Mouse (Mus musculus): Measurements from ENCODE around the gene Micu2. TPM values are rescaled to one million over a fixed set of nuclear protein-coding genes. Genes with fewer than 3 reads are reported as not detected.
"Not testable (repeated sequence)": the region's sequence is repeated elsewhere in the genome, so short reads cannot be mapped to it uniquely, and the experiment has no call there.

The Micu2 gene
- total RNA-seq, 1 experiment from 2014 or later, result 97.1 TPM

- ATAC-seq (ENCODE audit: extremely low read depth, insufficient number of reproducible peaks, low FRiP score, poor library complexity, severe bottlenecking), result no peak
Measured at GRCm38 (mm10) chr14:57968873-57969272, 30.2 kb downstream of the Micu2 start.

- no peak for ATAC-seq (ENCODE audit: extremely low read depth, insufficient number of reproducible peaks, low FRiP score, poor library complexity, severe bottlenecking)
Measured at GRCm38 (mm10) chr14:57967080-57967797, 31.8 kb downstream of the Micu2 start.

DNA sequence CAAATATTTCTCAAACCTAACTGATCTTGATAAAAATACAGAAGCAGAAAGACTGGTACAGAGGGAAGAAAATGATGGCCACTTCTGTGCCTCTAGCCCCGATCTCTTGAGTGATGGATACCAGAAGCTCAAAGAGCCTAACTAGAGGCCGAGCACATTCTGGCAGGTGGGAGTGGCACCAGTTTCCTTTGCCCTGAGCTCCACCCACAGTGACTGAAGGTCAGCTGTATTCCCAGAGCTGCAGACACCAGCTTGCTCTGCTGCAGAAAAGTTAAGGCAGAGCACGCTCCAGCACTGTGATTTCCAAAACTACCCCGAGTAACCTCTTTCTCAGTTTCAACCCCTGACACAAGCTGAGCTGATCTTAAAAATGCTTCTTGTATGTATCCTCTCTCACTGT, 37.2 kb downstream of the Micu2 start:
- no peak for ATAC-seq (ENCODE audit: extremely low read depth, insufficient number of reproducible peaks, low FRiP score, poor library complexity, severe bottlenecking)

DNA sequence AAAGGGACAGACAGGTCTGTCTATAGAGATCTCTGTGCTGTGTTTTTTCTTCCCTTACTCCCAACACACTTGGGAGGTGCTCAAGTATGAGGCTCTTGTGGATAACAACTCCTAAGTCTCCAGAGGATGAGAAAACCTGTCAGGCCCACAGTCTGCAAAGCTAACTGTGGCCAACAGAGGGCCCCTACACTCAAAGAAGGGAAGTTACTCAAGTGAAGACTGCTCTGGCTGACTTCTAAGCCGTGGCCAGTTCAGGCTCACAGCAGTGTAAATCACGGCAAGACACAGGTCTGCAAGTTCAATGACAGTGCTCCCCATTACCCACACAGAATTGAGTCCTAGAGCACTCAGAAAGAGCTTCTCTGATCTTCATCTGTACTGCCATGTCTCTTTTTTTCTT, 48.0 kb downstream of the Micu2 start:
- ATAC-seq (ENCODE audit: extremely low read depth, insufficient number of reproducible peaks, low FRiP score, poor library complexity, severe bottlenecking), result no peak

DNA sequence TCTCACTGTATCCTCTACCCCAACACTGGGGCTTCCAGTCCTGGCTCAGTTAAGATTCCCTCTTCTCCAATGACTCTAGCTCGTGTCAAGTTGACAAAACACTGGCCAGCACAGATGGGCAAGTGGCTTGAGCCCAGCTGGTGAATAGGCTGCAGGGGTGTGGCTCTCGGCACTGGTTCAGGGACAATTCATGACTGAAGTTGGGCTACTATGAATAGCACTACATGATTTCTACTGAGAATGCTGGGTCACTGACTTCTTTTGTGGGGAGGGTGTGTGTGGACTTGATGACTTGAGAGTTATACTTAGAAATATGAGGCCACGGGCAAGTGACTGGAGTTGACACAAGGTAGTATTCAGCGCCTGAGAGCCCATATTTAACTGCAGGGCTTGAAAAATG, 53.2 kb downstream of the Micu2 start:
- ATAC-seq (ENCODE audit: extremely low read depth, insufficient number of reproducible peaks, low FRiP score, poor library complexity, severe bottlenecking), result no peak

DNA sequence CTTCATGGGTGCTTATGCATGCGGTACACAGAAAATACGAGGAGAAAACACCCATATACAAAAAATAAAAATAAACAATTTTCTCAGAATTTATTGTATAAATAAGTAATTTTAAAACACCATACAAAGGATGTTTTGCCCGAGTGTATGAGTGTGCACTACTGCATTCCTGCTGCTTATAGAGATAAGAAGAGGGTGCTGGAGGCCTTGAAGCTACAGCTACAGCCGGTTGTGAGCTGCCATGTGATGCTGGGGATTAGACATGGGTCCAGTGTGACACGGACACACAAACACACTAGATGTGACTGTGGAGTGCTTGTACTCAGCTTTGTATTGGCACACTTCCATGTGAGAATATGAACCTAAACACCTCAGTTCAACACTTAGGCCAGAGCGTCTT, 61.8 kb downstream of the Micu2 start:
- ATAC-seq (ENCODE audit: extremely low read depth, insufficient number of reproducible peaks, low FRiP score, poor library complexity, severe bottlenecking), result no peak

GRCm38 (mm10) chr14:57934666-57935065, 64.4 kb downstream of the Micu2 start:
- no peak for ATAC-seq (ENCODE audit: extremely low read depth, insufficient number of reproducible peaks, low FRiP score, poor library complexity, severe bottlenecking)

DNA sequence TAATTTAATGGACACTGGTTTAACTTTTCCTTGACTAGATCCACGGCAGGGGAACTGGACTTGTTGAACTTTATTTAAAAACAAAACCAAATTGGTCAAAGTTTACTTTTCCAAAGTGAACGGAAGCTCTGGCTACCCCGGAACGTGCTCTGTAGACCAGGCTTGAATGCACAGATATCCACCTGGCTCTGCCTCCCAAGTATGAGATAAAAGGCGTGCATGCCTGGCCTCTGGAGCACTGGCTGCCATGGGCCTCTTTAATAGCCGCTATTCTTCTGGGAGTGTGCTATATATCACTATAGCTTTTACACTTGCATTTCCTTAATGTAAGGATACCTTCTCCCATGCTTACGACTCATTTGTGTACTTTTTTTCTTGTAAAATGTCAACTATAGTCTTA, 65.5 kb downstream of the Micu2 start:
- ATAC-seq (ENCODE audit: extremely low read depth, insufficient number of reproducible peaks, low FRiP score, poor library complexity, severe bottlenecking), result no peak

- ATAC-seq (ENCODE audit: extremely low read depth, insufficient number of reproducible peaks, low FRiP score, poor library complexity, severe bottlenecking), result no peak
Measured at GRCm38 (mm10) chr14:57932881-57933443, 66.1 kb downstream of the Micu2 start.

- ATAC-seq (ENCODE audit: extremely low read depth, insufficient number of reproducible peaks, low FRiP score, poor library complexity, severe bottlenecking), result no peak
Measured at GRCm38 (mm10) chr14:57921428-57922131, 77.5 kb downstream of the Micu2 start.

DNA sequence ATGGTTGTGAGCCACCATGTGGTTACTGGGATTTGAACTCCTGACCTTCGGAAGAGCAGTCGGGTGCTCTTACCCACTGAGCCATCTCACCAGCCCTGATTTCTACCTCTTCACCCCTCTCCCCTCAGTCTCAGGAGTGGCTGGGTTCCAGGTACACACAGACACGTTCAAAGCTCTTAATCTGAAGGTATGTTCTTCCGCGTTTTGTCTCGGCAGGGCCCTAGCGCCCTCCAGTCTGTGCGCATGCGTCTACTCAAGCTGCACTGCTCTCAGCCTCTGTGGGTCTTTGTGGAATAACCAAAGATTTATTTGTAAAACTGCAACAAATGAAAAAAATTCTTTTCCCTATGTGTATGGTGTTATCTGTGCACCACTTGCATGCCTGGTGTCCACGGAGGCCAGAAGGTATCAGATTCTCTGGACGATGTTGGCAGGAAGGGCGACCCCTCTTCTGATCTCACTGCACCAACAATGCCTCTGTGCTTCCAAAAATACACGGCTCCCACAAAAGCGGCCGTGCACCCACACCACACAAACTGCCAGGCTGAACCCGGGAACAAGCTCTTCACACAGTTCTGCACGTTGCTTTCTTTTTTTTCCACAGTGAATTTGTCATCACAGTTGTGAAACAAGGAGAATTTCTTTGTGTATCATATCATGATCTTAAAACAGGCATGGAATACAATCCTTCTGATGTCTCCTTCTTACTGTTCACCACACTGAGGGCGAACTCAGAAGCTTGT, 78.3 kb downstream of the Micu2 start:
- no peak for ATAC-seq (ENCODE audit: extremely low read depth, insufficient number of reproducible peaks, low FRiP score, poor library complexity, severe bottlenecking)

GRCm38 (mm10) chr14:57919148-57919875, 79.8 kb downstream of the Micu2 start:
- no peak for ATAC-seq (ENCODE audit: extremely low read depth, insufficient number of reproducible peaks, low FRiP score, poor library complexity, severe bottlenecking)

GRCm38 (mm10) chr14:57915341-57915740, 83.7 kb downstream of the Micu2 start:
- ATAC-seq (ENCODE audit: extremely low read depth, insufficient number of reproducible peaks, low FRiP score, poor library complexity, severe bottlenecking), result no peak

DNA sequence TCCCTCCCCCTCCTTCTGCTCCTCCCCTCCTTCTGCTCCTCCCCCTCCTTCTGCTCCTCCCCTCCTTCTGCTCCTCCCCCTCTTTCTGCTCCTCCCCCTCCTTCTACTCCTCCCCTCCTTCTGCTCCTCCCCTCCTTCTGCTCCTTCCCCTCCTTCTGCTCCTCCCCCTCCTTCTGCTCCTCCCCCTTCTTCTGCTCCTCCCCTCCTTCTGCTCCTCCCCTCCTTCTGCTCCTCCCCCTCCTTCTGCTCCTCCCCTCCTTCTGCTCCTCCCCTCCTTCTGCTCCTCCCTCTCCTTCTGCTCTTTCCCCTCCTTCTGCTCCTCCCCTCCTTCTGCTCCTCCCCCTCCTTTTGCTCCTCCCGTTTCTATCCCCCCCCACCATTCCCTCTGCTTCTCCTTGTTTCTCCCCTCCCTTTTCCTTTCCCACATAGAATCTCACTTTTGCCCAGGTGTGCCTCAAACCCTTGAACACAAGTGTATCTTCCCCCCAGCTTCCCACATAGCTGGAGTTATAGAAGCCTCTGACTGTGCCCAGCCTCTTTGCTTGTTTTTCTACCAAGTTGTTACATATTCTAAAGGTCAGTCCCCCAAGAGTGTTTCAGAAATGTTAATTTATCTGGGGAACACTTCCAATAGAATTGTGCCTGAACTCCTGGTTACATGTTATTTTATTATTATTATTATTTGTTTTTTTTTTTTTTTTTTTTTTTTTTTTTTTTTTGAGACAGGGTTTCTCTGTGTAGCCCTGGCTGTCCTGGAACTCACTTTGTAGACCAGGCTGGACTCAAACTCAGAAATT, 86.7 kb downstream of the Micu2 start:
- ATAC-seq (ENCODE audit: extremely low read depth, insufficient number of reproducible peaks, low FRiP score, poor library complexity, severe bottlenecking), result not testable (repeated sequence)

- ATAC-seq (ENCODE audit: extremely low read depth, insufficient number of reproducible peaks, low FRiP score, poor library complexity, severe bottlenecking), result not testable (repeated sequence)
Measured at GRCm38 (mm10) chr14:57911787-57912186, 87.3 kb downstream of the Micu2 start.

GRCm38 (mm10) chr14:57911316-57911715, 87.7 kb downstream of the Micu2 start:
- no peak for ATAC-seq (ENCODE audit: extremely low read depth, insufficient number of reproducible peaks, low FRiP score, poor library complexity, severe bottlenecking)

DNA sequence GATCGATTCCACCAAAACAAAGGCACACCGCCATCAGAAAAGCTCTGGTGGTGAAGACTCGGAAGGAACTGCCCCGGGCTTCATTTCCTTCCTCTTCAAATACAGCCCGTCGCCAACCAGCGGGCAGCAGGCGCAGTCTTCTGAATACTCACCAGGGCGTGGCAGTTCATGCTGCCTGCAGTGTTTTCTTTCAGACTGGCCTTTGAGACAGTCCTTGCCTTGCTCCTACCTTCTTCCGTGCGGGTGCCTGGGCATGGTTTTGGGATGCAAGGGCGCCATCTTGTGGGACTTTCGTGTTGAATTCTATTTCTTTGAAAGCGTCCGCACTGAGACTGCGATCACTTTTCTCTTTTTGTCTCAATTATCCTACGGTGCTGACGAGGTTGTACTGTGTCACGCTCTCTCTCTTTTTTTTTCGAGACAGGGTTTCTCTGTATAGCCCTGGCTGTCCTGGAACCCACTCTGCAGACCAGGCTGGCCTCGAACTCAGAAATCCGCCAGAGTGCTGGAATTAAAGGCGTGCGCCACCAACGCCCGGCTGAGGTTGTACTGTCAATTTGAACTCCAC, 88.5 kb downstream of the Micu2 start:
- peak; percentile 96 for ATAC-seq (ENCODE audit: extremely low read depth, insufficient number of reproducible peaks, low FRiP score, poor library complexity, severe bottlenecking)

DNA sequence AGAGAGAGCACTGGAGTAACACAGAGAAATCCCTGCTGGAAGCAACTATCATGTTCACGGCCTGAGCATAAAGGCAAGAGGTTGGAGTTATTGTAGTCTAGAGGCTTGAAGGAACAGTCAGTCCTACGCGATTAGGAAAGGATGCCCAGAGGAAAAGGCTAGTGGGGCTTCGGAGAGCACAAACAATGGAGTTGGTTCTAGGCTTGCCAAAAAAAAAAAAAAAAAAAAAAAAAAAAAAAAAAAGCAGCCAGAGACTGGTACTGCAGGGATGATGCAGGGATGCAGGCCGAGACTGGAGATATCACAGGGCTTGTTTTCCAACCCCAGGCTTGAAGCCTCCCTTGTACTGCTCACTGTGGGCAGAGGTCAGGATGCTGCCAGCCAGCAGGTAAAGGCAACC, 89.8 kb downstream of the Micu2 start:
- ATAC-seq (ENCODE audit: extremely low read depth, insufficient number of reproducible peaks, low FRiP score, poor library complexity, severe bottlenecking), result no peak

Data from neutrophil, adult 5-6 weeks (primary cell).